Mouse (Mus musculus): Measurements from ENCODE around the gene Odf3l2.

The Odf3l2 gene

GRCm38 (mm10) chr10:79645711-79646110 is at the start of gene Odf3l2:
Gene Odf3l2 (minus strand): TSS chr10:79645738.
- no peak for DNase-seq (ENCODE audit: low spot score in 2 of 2)

GRCm38 (mm10) chr10:79694379-79694655 is 48.8 kb upstream of the Odf3l2 start:
- no peak for DNase-seq (ENCODE audit: low spot score in 2 of 2)

GRCm38 (mm10) chr10:79693580-79694378 is 48.2 kb upstream of the Odf3l2 start:
- DNase-seq (ENCODE audit: low spot score in 2 of 2) = no peak

GRCm38 (mm10) chr10:79691986-79692548 is 46.5 kb upstream of the Odf3l2 start:
- DNase-seq (ENCODE audit: low spot score in 2 of 2) = no peak

GRCm38 (mm10) chr10:79689178-79689577 is 43.6 kb upstream of the Odf3l2 start:
- DNase-seq (ENCODE audit: low spot score in 2 of 2) = no peak

- no peak for DNase-seq (ENCODE audit: low spot score in 2 of 2)
Measured at GRCm38 (mm10) chr10:79688720-79689119, 43.2 kb upstream of the Odf3l2 start, which contains the start of gene Gzmm. Gene Gzmm (plus strand): TSS chr10:79689020.

GRCm38 (mm10) chr10:79687513-79687912 is 42.0 kb upstream of the Odf3l2 start:
- no peak for DNase-seq (ENCODE audit: low spot score in 2 of 2)

GRCm38 (mm10) chr10:79686691-79687090 is 41.2 kb upstream of the Odf3l2 start:
- DNase-seq (ENCODE audit: low spot score in 2 of 2) = no peak

GRCm38 (mm10) chr10:79686219-79686618 is 40.7 kb upstream of the Odf3l2 start:
- DNase-seq (ENCODE audit: low spot score in 2 of 2) = no peak

- DNase-seq (ENCODE audit: low spot score in 2 of 2) = no peak
Measured at GRCm38 (mm10) chr10:79684770-79685600, 39.4 kb upstream of the Odf3l2 start.

- DNase-seq (ENCODE audit: low spot score in 2 of 2) = no peak
Measured at GRCm38 (mm10) chr10:79683726-79684640, 38.4 kb upstream of the Odf3l2 start.

GRCm38 (mm10) chr10:79682916-79683582 is 37.5 kb upstream of the Odf3l2 start:
- DNase-seq (ENCODE audit: low spot score in 2 of 2) = no peak

- no peak for DNase-seq (ENCODE audit: low spot score in 2 of 2)
Measured at GRCm38 (mm10) chr10:79682551-79682915, 37.0 kb upstream of the Odf3l2 start.

- peak; percentile 97 to 99 for DNase-seq (ENCODE audit: low spot score in 2 of 2)
Measured at GRCm38 (mm10) chr10:79681591-79682245, 36.2 kb upstream of the Odf3l2 start, which contains the start of gene Cdc34. Gene Cdc34 (plus strand): TSS chr10:79682195.

GRCm38 (mm10) chr10:79680606-79681495 is 35.3 kb upstream of the Odf3l2 start:
- no peak for DNase-seq (ENCODE audit: low spot score in 2 of 2)

GRCm38 (mm10) chr10:79675346-79676035 is 30.0 kb upstream of the Odf3l2 start:
- DNase-seq (ENCODE audit: low spot score in 2 of 2) = no peak

GRCm38 (mm10) chr10:79673054-79673453 is 27.5 kb upstream of the Odf3l2 start:
- DNase-seq (ENCODE audit: low spot score in 2 of 2) = no peak

- DNase-seq (ENCODE audit: low spot score in 2 of 2) = no peak
Measured at GRCm38 (mm10) chr10:79672088-79672455, 26.5 kb upstream of the Odf3l2 start.

Data from urinary bladder, adult 18-20 months (tissue).